Mouse (Mus musculus) 416B (cell line): ENCODE results near the gene Apol8.

ENCODE experiments used
- DNase-seq: peaks from one replicate; pipeline ENCODE4 v3.0.0; 2011; ENCODE audit warnings: low read depth

Apol8 gene

DNA sequence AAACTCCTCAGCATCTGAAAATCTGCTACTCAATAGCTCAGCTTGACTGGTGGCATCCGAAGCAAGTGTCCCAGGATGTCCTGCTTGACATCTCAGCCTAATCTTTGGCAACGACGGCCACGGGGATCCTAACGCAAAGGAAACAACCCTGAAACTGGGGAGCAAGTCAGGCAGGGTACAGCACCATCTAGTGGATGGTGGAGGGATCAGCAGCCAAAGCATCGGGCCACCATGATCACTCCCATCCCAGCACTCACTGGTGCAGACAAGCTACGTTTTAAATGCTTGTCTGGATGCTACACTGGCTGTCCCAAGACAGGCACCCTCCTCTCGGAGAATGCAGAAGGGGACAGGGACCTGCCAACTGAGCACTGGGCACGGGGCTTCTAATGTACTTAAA lies at the start of gene Apol8:
Gene Apol8, minus strand, starts transcription at position 156 of the 400 bp plus-strand sequence.
- peak; percentile 77 for DNase-seq

DNA sequence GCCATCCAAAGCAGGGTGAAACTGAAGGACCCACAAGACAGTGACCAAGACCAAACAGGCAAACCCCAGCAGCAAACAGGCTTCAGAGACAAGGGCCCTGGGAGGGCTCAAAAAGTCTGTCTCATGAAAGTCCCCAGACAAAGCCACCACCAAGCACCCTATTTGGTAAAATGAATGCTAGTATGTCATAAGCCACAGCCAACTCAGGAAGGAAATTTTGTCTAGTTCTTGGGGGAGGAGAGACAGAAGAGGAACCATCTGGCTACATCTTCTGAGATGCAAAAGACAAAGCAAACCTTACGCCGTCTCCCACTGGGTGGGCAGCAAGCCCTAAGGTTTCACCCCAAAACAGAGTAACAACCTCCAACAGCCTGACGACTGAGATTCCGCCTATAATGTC lies 48.9 kb upstream of the Apol8 start:
- peak; percentile 86 for DNase-seq

DNA sequence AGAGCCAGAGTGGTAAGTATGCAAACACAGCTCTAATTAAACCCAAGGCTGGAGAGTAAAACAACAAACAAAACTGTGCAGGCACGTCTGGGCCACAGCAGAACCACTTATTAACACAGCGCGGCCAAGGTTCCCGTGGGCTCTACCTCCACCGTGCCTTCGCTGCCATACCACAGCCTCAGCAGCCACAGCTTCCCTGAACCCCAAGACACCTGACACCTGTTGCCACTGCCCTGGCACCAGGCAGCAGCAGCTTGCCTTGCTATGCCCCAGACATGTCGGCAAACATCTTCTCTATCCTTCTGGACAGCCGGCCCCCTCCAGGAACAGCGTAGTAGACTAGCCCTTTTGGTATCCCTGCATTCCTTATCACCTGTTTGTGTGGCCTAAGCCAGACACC lies 48.1 kb upstream of the Apol8 start:
- no peak for DNase-seq

DNA sequence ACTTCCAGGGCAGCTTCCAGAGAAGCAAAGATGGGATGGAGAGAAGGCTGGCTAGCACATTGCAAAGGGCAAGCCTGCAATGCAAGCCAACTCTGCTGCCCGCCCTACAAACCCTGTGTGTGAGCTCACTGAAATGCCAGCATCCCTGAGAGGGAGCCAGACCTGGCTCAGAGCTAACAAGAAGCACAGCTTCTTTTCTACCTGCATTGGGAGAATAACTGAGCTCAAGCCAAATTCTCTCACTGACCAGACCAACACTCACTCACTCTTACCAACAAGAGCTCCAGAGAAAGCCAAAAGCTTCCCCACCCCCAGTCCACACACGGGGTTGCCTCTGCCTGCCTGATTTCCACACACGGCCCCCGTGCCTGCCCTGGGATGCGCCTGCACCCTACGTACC lies 47.7 kb upstream of the Apol8 start:
- no peak for DNase-seq

DNA sequence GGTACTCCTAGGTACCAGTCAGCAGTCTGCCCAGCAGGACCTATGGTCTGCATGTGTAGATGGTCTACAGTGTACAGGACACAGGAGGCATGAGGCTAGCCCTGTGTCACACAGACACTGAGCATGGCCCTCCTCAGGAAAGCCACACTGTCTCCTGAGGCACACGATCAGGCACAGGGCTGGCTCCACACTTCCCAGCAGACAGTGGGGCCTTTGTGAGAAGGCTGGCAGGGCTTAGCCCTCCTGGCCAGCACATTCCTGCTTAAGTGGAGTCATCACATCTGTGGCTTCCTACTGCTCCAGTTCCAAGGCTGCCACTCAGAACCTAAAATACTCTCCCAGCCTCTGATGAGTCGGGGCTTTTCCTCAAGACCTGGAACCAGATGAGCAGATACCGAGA lies 46.9 kb upstream of the Apol8 start:
- DNase-seq: no peak

DNA sequence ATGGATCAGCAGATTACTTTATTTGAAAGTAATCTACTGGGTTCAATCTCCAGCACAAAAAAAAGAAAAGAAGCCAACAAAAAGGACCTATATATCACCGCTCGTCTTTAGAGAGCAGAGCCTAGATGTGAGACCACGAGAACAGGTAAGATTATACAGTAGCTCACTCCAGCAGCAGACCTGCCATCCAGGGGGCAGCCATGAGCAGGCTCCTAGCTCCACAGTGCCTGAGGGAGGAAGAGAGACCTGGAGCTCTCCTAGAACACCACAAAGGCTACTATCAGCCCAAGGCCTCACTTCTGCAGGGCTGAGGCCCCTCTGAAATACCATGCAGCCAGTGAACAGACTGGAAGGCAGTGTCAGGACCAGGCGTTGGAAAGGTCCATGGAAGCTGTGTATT lies 46.2 kb upstream of the Apol8 start:
- DNase-seq: no peak

DNA sequence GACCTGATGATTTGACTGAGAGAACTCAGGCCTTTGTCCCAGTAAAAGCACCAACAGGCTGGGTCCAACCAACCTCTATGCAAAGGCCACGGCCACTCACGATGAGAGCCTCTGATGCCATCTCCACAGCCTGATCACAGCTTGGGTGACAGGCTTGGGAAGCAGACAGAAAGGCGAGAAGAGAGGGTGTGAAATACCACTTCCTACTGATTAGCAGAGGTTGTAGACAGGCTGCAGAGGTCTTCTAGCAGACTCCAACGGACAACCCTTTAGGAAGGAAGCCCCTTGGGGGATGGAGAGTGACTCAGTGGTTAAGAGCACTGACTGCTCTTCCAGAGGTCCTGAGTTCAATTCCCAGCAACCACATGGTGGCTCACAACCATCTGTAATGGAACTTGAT lies 44.4 kb upstream of the Apol8 start:
- peak; percentile 95 for DNase-seq

DNA sequence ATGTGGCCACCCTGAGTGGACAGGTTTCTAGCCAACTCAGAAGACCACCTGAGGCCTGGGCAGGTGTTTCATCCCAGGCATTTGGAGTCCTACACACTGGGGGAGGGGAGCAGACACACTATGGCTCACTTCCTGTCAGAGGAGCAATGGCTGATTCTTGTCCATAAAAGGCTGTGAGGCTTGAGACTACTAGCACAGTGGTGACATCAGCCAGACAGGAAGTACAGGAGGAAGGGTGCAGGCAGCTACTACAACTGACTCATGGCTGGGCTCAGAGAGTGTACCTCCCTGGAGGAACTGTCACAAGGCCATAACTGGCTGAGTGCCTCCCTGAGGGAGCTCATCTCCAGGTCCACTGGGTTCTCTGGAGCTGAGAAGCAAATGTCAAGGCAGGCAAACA lies 43.7 kb upstream of the Apol8 start:
- peak; percentile 97 for DNase-seq

DNA sequence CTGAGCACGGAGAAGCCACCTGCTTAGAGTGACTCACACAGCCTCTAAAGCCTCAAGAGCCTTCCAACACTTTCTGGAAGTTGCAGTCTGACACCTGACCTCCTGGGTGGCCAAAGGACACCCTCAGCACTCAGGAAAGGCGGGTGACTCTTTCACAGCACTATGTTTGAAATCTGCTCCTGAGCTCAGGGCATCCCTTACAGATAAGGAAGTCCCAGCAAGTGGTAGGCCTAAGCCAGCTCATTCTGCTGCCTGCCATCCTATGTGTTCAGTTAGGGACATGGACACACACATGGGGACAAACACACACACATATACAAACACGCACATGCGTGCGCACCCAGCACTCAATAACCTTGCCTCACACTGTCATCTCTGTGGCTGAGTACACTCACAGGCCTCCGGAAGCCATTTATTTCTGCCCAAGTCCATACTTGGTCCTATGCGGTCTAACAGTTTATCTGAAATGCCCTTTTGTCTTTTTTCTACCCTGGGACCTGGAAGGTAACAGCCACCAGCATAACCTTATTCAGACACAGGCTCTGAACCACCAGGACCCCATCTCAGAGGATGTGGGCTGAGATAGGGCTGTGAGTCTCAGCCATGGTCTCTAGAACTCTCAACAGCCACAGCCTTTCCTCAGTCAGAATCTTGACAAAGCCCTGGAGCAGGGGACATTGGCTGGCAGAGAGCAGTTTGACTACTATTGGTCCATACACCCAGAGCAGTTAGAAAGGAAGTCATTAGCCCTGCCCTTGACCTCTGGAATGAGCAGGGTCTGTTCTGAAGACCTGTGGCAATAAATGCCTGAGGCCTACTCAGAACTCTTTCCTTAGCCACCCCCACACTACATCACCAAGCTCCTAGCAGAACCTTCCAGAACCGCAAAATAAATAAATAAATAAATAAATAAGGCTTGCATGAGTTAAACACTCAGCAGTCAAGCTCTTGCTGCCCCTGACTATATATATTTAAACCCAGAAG lies 43.0 kb upstream of the Apol8 start:
- no peak for DNase-seq

DNA sequence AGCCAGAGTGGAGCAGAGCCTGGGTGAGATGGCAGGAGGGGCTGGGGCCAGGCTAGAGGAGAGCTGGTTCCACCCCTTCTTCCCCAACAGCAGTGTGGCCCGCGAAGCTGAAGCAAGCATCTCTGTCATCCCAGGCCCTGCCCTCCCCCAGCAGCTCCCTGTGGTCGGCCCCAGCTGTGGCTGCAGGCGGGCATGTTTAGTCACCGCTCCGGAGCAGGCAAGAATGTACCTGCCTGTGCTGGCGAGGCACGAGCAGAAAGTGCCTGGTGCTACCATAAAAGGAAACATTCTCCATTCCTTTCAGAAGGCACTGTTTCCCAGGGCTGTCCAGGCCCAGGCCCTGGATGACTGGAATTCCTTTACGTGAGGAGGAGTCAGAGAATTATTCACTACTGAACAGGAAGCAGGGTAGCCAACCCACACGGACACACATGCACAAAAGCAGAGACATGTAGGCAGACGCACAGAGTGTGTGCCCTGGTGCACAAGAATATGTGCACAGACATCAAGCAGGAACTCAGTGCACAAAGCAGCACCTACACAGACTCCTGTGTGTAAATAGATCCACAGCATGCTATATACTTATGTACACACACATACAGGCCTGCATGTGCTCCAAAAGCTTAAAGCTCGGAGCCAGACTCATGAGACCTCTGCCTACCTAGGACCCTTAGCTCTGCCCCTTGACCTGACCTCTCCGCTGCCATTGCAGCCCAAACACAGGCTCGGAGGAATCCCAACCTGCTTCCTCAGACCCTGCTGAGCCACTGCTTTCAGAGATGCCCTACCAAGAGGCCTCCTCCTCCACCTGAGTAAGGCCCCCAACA lies 42.1 kb upstream of the Apol8 start:
- peak; percentile 87 for DNase-seq

DNA sequence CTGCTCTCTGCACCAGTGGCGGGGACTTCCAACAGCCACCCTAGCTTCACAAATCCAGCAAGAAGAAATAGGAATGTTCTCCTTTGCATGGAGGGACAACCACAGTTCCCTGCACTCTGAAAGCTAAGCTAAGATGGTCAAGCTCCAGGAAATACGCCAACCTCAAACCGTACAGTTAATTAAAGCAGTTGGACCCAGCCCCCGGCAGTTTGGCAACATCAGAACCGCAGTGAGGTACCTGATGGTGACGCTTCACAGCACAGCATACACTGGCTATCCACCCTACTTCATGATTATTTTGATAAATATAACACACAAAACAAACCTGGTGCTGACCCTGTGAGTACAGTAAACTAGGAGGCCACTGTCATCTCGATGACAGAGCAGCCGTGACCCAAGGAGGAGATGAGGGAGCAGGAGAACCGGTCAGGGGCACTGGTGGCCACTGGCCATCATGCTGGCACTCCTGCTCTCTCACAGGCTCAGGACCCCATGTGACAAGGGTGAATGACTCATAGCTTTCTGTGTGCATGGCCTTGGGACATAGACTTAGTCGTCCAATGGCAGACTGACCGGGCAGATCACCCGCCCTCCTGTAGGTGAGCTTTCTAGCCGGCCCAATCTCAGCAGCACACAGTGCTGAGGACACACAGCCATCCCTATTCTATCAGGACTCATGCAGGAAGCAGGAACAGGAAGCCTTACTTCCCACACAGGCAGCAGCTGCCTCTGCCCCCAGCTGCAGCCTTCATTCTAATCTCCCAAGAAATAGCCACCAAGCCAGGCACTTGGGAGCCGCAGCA lies 41.0 kb upstream of the Apol8 start:
- DNase-seq: peak; percentile 89

DNA sequence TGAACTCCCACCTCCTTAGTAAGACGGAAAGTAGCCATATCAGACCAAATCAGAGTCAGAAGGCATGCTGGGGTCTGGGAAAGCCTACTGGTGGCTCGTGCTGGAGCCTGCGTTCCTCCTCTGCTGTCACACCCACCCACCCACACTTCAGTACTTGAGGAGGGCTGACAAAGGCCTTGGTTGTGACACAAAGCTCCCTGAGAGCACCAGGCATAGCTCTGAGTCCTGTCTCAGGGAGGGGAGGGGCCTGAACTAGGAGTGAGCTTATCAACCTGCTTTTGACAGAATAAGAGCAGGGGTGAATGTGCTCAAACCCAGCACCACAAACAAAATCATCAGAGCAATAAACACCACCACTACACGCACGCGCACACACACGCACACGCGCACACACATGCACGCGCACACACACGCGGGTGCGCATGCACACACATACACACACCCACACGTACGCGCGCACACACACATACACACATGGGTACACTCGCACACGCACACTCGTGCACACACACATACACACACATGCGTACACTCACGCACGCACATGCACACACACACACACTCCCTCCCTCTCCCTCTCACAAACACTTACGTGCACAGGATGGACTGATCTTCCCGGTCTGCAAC lies 39.7 kb upstream of the Apol8 start:
- DNase-seq: no peak

DNA sequence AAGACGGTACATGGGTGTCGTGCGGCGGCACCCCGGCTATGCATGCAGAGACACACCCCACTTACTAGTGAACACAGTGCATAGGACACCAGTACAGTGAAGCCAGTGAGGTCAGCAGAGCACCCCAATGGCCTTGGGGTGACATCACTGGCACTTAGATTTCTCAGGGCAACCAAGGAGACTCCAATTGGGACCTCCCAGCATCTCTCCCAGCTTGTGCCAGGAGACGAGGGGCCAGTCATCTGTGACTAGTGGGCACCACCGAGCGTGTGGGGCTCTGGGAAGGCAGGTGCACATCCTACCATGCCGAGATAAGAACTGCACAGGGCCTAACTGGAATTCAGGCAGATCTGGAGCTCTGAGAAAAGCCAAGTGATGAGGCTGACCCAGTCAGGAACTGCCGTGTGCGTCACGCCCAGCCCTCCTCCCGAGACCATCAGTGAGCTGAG lies 38.1 kb upstream of the Apol8 start:
- DNase-seq: no peak

DNA sequence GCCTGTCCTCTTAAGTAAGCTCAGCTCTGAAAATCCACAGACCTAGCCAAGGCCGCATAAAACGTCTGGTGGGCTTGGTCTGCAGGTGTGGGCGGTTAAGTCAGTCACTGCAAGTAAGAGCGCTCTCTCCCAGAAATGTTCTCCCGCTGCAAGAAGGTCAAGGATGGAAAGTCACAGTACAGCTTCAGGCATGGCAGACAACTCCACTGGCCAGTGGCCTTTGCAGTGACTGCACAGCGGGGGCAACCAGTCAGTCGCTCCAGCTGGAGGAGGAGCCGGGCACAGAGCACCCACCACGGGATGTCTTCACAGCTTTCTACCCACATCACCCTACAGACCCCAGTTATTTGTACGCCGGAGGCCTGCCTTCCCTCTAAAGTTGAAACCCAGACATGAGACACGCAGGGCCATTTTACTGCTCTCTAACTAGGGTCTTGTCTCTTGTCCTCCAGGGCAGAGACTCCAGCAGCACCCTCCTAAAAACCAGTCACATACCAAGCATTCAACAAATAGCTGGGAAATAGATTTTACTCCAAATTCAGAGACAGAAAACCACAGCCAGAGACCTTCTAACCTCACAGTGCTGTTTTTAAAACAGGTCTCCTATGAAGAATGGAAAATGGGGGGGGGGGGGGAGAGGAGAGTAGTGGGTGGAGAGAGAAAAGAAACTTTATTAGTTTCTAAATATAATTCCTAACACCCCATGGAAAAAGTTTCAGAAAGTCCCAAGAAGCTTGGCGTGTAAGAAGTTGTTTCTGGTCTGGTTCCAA lies 37.5 kb upstream of the Apol8 start:
- DNase-seq: no peak

DNA sequence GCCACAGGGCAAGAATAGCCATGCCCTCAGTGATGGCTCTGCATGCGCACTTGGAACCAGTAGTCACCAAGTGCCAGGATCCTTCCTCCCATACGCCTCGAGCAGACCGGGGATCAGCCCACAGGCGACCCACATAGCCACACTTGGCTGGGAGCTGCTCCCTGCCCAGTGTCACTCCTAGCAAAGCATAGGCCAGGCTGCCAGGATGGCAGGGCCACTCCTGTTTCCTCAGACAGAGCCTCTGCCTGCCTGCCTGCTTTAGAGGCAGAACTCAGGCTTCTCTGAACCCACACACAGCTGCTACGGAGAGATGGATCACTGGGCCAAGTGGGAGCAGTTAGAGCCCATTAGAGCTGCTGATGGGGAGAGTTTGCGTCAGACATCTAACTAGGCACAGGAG lies 36.8 kb upstream of the Apol8 start:
- no peak for DNase-seq

DNA sequence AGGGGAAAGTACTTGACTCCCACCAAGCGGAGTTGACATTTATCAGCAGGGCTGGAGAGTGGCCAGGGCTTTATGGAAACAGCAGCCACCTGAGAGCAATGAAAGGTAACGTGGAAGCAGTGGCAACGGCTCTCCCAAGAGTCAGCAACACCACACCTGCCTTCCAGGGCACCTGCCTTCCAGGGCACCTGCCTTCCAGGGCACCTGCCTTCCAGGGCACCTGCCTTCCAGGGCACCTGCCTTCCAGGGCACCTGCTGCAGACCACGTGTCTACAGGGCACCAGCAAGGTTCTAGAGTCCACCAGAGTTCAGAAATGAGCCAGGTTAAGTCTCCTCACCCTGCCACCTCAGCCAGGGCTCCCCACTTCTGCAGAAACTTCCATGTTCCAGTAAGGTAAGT lies 36.3 kb upstream of the Apol8 start:
- DNase-seq: no peak

DNA sequence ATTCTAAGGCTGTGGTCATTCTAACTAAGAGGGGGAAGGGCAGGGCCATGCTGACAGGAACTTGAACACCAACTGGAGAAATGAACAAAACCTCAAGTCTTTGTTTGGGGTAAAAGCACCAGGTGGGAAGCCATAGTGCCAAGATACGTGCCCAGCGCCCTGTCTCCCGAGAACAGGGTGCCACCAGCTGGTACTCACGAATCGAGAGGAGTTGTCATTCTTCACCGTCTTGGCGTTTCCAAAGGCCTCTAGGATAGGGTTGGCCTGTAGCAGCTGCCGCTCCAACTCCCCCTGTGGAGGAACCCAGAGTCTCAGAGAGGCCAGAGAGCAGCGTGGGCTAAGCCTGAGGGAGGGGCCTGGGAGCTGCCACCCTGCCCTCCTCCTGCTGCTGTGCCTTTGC lies 35.3 kb upstream of the Apol8 start:
- no peak for DNase-seq

DNA sequence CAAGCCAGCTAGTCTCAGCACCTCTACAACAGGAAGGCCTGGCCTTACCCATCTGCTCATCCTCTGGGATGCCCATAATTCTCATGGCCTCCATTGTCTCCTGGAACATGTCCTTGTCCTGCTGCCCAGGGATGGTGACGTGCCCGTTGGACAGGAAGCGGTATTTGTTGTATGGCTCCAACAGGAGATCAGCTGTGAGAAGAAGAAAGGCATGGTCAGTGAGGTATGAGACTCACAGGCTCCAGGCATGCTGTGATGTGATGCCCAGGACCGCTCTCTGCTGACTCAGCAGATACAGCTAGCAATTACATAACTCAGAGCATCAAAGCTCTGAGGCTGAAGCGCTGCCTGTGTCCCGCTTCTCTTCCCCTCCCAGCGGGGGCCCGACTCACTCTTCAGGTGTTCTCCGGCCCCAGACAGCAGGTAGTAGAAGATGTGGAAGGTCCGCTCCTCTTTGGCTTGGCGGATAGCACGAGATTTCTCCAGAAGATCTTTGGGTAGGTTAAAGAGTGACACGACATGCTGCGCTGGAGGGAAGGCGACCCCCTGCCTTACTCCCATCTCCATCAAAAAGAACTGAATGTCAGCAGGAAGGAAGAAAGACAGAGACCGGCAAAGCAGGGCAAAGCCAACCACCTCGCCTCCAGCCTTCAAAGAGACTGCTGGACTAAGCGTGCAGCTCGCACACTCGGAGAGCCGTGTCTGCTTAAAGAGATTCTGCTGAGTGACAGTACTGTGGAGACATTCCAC lies 34.0 kb upstream of the Apol8 start:
- DNase-seq: no peak

DNA sequence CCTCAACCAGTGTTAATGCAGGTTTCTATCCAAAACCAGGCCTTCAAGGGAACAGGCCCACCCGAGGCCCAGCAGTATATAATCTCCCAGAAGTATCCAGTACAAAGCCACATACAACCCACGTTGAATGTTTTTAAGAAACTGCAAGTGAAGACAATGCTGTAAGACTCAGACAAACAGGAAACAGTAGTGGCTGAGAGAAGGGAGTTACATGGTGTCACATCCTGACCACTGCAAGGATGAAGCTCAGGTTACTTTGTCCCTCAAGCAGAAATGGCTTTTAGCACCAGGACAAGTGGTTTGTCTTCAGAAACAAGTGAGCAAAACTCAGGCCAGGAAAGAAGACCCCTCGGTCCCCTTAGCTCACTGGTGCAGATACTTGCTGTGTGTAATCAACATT lies 32.4 kb upstream of the Apol8 start:
- DNase-seq: peak; percentile 65

DNA sequence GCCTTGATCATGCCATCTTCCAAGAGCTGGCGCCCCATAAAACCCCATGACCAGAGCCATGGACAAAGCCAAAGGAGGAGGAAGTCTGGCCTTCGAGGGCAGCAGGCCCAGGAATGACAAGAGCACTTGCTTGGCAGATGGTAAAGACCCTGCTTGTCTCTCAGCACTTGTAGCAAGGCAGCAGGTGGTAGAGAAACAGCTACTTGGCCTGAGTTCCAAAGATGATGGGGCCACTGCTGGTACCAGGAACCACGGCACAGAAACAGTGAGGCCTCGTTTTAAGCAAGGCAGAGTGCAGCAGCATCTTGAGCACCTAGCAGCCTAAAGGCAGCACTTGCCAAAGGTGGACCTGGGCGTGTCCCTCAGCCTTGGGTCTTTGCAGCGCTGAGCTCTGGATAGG lies 31.6 kb upstream of the Apol8 start:
- DNase-seq: no peak
